Mouse (Mus musculus) c-Kit-positive CD71-negative TER-119-negative erythroid progenitor cells, embryonic 14.5 days (primary cell): ENCODE measurements around the gene Pex14.

Experiments used
- DNase-seq: peaks from one replicate; pipeline ENCODE4 v3.0.0-alpha.2; 2013; ENCODE audit warnings: low read depth

Gene Pex14

DNA sequence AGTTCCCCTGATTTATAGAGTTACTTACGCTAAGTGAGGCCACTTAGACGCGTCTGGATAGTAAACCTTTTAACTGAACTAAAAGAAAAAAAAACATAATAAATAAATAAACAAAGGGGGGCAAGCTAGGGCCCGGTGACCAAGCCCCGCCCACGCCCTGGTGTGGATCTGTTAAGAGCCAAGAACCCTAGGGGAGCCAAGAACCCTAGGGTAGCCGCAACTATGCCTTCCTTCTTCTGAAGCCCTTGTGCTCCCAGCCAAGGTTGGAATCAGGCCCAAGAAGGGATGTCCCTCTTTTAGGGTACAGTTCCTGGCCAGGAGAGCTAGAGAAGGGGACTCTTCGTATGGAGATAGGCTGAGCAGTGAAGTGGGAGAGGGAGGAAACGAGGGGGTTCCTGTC is 176.3 kb downstream of the Pex14 start:
- no peak for DNase-seq

DNA sequence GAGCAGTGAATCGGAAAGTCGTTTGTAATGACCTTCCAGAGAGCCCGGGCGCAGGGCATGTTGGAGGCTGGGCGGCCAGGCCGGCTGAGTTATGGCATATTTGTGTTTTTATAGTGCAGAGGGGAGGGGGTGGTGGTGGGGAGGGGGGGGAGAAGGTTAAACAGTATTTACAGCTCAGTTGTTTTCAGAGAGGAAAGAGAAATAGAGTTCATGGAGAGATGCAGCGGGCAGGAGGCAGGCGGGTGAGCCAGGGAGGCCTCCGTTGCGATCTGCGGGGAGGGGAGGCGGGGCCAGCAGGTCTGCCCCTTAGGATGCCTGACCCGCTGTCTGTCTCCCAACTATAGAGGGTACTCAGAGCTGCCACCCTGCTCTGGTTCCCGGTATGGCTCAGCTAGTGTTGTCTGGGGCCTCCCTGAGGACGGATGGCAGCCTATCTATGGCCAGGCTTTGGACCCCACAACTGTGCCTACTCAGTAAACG is 177.4 kb downstream of the Pex14 start:
- DNase-seq, result no peak

GRCm38 (mm10) chr4:148920610-148921009 is 179.1 kb downstream of the Pex14 start:
- DNase-seq, result no peak

DNA sequence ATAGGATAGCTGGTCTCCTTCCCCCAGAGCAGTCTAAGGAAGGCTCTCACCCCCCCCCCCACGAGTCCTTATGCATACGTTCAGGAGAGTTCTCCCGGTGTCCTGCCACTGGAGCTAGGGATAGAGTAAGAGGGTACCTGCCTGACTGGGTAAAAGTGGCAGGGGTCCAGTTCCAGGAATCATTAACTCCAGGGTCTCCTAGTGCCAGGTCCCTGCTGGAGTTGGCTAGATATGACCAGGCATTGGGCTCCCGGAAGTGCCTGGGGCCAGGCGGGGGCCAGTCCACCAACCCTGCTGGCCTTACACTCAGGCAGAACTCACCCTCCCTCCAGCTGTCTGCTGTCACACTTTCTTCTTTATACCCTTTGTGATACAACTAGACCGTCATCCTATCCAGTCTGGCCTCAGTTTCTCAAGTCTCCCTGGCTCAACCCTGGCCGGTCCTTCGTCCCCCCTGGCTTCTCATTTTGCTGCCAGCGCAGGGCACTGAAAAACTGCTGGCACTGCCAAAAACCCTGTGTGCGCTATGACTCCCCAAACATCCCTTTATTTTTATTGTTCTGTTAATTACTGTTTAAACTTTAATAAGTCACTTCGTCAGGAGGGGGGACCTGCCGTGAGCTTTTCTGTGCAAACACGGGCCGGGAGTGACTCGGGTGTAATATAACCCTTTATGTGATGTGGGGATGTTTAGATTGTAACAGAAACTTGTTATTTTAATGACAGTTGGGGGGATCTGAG is 180.8 kb downstream of the Pex14 start:
- no peak for DNase-seq

GRCm38 (mm10) chr4:148915849-148916248 is 183.8 kb downstream of the Pex14 start:
- no peak for DNase-seq

DNA sequence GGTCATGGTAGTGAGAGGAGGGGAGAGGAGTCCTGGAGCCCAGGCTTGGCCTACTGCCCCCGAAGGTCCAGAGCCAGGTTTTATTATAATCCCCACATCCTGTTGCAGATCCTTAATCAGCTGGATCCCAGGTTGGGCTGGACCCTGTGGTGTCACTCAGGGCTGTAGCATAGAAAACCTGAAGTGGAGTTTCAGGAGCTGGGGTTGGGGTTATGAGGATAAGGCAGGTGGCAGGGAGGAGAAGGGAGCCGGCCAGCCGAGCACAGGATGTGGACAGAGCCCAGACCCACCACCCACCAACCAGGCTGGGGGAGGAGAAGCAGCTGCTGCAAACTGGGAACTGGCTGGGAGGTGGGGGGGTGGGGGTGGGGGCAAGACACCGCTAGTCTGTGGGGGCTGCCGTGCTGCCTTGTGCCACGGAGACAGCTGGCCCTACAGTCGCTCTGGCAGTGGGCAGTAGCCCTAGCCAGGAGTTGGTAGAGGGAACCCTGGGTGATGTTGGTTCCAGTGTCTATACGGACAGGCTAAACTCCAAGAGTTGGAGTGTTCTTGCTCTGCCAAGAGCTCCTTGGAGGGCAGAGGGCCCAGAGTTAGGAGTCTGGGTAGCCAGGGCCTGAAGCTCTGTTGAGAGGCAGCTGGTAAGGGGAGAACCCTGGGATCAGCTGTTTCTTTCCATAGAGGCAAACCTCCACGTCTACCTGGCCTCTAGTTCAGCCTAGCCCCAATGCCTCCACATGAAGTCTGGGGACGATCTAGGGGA is 184.6 kb downstream of the Pex14 start:
- DNase-seq, result no peak

GRCm38 (mm10) chr4:148912826-148913590 is 186.7 kb downstream of the Pex14 start:
- no peak for DNase-seq

- no peak for DNase-seq
These were observed 187.5 kb downstream of the Pex14 start for GRCm38 (mm10) chr4:148912134-148912533.
